Mouse (Mus musculus) hindbrain, embryonic 15.5 days (tissue): ENCODE results near the gene Cysrt1. TPM values are rescaled to one million over a fixed set of nuclear protein-coding genes. Genes with fewer than 3 reads are reported as not detected.

Source experiments
- ATAC-seq: fragments of 200-750 bp; cut with Nextera tagmentation; 2 replicates; pipeline ENCODE4 v1.8.0; 2017; ENCODE audit warnings: low read depth, moderate number of reproducible peaks, moderate TSS enrichment; ENCODE audit not compliant: low FRiP score
- H3K27ac ChIP-seq: fragments of 300-500 bp; sonication (generic); replicated peaks from 2 replicates; pipeline ENCODE4 v1.5.1; 2015; ENCODE audit warnings: mild to moderate bottlenecking, inconsistent platforms
- H3K27me3 ChIP-seq: fragments of 300-500 bp; sonication (generic); 2 replicates; pipeline ENCODE4 v1.6.1; 2015; ENCODE audit warnings: control low read depth, inconsistent platforms
- H3K36me3 ChIP-seq: fragments of 300-500 bp; sonication (generic); 2 replicates; pipeline ENCODE4 v1.6.1; 2015; ENCODE audit warnings: control low read depth, inconsistent platforms
- H3K4me1 ChIP-seq: fragments of 300-500 bp; sonication (generic); replicated peaks from 2 replicates; pipeline ENCODE4 v1.6.1; 2015; ENCODE audit warnings: control low read depth, inconsistent platforms
- H3K4me2 ChIP-seq: fragments of 300-500 bp; sonication (generic); 2 replicates; pipeline ENCODE4 v1.6.1; 2015; ENCODE audit warnings: moderate library complexity, mild to moderate bottlenecking, inconsistent platforms
- H3K4me3 ChIP-seq: fragments of 300-500 bp; sonication (generic); 2 replicates; pipeline ENCODE4 v1.5.1; 2015; ENCODE audit warnings: mild to moderate bottlenecking, inconsistent platforms
- H3K9ac ChIP-seq: fragments of 300-500 bp; sonication (generic); 2 replicates; pipeline ENCODE4 v1.6.1; 2015; ENCODE audit warnings: inconsistent platforms
- H3K9me3 ChIP-seq: fragments of 300-500 bp; sonication (generic); 2 replicates; pipeline ENCODE4 v1.6.1; 2016; ENCODE audit warnings: control low read depth, inconsistent platforms
- WGBS: fragments of 180-500 bp; shearing (Covaris S2); methylation state at CpG from one replicate; pipeline ENCODE4 v1.1.7; 2015; 5-methylcytosine and 5-hydroxymethylcytosine counted together
- polyA plus RNA-seq: library from polyadenylated mRNA; unstranded; fragments of >200 nt; fragmentation: Nextera tagmentation; extraction: Ambion mirVana; gene quantifications from 2 replicates; pipeline ENCODE4 v1.2.1, GENCODE M21; 2015

Gene Cysrt1
- 0.23 TPM in 1 of 2 replicates, not detected in the other for polyA plus RNA-seq

- Histone ChIP-seq H3K27ac (peak within 1 kb of the TSS; percentile 72), H3K9ac (peak within 1 kb of the TSS; percentile 81), H3K4me2 (peak within 1 kb of the TSS; percentile 92), H3K9me3 (no peaks in the 10 kb centered on the region), H3K27me3 (peaks cover 4% of the 10 kb centered on the region; the same call in 1 of the 2 replicates), H3K4me1 (peaks cover 37% of the 10 kb centered on the region), H3K4me3 (peak within 1 kb of the TSS; percentile 61), H3K36me3 (no peaks in the 10 kb centered on the region; the same call in 1 of the 2 replicates)
- 0% methylated on average over 40 of the region's 59 CpGs for WGBS
- peak; percentile 65 for ATAC-seq
Observed at GRCm38 (mm10) chr2:25242101-25242506, at the start of gene Cysrt1, which contains the start of gene Rnf208. Gene Cysrt1 (minus strand): TSS chr2:25242452. Gene Rnf208 (plus strand): TSS chr2:25242255.

GRCm38 (mm10) chr2:25291184-25292053 is 49.2 kb upstream of the Cysrt1 start:
- Histone ChIP-seq H3K4me3 (0 out of 2 replicates have a peak overlapping the region, but pooled peaks have one; percentile 16), H3K27me3 (peaks cover 71% of the 10 kb centered on the region), H3K4me2 (peak overlapping the region; percentile 62), H3K9me3 (no peaks in the 10 kb centered on the region), H3K27ac (no peak overlapping the region), H3K36me3 (peaks cover 10% of the 10 kb centered on the region; the same call in 1 of the 2 replicates), H3K4me1 (peaks cover 45% of the 10 kb centered on the region), H3K9ac (0 out of 2 replicates have a peak overlapping the region, but pooled peaks have one; percentile 6)
- 8% methylated on average over 32 of the region's 32 CpGs for WGBS
- no peak for ATAC-seq

DNA sequence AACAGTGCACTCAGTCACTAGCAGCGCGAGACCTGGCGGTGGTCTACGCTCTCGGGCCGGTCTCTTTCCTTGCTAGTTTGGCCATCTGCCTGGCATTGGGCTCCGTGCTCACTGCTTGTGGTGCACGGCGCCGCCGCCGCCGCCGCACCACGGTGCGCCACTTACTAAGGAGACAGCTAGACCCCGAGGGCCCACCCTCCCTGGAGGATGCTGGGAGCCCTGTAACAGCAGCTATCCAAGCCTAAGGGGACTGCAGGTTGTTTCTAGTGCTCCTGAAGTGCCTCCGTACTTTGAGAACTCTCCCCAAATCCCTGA is 48.5 kb upstream of the Cysrt1 start:
- Histone ChIP-seq H3K27ac (peak overlapping the region; percentile 53; the same call in 1 of the 2 replicates), H3K27me3 (peaks cover 67% of the 10 kb centered on the region), H3K9ac (no peak overlapping the region), H3K4me3 (peak overlapping the region; percentile 29), H3K9me3 (no peaks in the 10 kb centered on the region), H3K36me3 (peaks cover 7% of the 10 kb centered on the region; the same call in 1 of the 2 replicates), H3K4me2 (peak overlapping the region; percentile 62), H3K4me1 (peaks cover 45% of the 10 kb centered on the region)
- under 1% methylated on average over 18 of the region's 18 CpGs for WGBS
- ATAC-seq = peak; percentile 10; the same call in 1 of the 2 replicates

DNA sequence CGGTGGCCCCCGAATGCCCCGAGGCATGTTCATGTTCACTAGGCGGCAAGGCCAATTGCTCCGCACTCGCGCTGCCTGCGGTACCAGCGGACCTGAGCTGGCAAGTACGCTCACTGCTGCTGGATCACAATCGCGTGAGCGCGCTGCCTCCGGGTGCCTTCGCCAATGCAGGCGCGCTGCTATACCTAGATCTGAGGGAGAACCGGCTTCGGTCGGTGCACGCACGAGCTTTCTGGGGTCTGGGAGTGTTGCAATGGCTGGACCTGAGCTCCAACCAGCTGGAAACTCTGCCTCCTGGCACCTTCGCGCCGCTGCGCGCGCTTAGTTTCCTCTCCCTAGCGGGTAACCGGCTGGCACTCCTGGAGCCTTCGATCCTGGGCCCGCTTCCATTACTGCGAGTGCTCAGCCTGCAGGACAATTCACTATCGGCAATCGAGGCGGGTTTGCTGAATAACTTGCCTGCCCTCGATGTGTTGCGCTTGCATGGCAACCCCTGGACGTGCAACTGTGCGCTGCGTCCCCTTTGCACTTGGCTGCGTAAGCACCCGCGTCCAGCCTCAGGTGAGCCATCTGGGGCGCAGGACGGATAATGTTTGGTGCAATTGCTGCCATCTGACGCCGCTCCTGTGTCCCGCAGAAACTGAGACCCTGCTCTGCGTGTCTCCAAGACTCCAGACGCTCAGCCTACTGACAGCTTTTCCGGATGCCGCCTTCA is 48.0 kb upstream of the Cysrt1 start:
- Histone ChIP-seq H3K27ac (peak overlapping the region; percentile 53), H3K4me1 (peaks cover 45% of the 10 kb centered on the region), H3K27me3 (peaks cover 67% of the 10 kb centered on the region), H3K9ac (peak overlapping the region; percentile 25), H3K4me3 (peak overlapping the region; percentile 29), H3K36me3 (peaks cover 11% of the 10 kb centered on the region; the same call in 1 of the 2 replicates), H3K9me3 (no peaks in the 10 kb centered on the region), H3K4me2 (peak overlapping the region; percentile 62)
- peak; percentile 17 for ATAC-seq
- WGBS = 2% methylated on average over 54 of the region's 54 CpGs

DNA sequence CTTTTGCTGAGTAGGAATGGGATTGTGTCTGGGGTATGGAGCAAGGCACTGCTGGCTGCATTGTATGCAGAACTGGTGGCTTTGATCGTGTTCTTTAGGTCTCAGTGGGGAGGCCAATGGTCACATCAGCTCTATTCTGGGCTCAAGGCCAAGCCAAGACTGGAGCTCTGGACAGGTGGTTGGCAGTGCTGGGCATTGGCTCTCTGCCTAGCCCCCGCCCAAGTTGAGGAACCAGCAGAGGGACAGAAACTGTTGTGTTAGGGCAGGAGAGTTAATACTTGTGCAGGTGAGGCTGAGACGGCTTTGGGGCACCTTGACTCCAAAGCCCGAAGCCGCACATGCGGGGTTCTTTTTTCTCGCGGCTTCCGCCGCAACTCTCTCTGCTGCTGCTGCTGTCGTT is 47.4 kb upstream of the Cysrt1 start, which contains the start of gene Lrrc26:
Gene Lrrc26 (plus strand): TSS at position 265 of the 400 bp plus-strand sequence.
- H3K4me2 ChIP-seq = peak within 1 kb of the TSS; percentile 62
- peak within 1 kb of the TSS; percentile 25 for H3K9ac ChIP-seq
- peak within 1 kb of the TSS; percentile 29 for H3K4me3 ChIP-seq
- WGBS = 7% methylated on average over 11 of the region's 11 CpGs
- ATAC-seq = no peak
- peaks cover 17% of the 10 kb centered on the region for H3K36me3 ChIP-seq
- H3K4me1 ChIP-seq = peaks cover 45% of the 10 kb centered on the region
- H3K27ac ChIP-seq = peak within 1 kb of the TSS; percentile 53
- H3K27me3 ChIP-seq = peaks cover 64% of the 10 kb centered on the region
- no peaks in the 10 kb centered on the region for H3K9me3 ChIP-seq

DNA sequence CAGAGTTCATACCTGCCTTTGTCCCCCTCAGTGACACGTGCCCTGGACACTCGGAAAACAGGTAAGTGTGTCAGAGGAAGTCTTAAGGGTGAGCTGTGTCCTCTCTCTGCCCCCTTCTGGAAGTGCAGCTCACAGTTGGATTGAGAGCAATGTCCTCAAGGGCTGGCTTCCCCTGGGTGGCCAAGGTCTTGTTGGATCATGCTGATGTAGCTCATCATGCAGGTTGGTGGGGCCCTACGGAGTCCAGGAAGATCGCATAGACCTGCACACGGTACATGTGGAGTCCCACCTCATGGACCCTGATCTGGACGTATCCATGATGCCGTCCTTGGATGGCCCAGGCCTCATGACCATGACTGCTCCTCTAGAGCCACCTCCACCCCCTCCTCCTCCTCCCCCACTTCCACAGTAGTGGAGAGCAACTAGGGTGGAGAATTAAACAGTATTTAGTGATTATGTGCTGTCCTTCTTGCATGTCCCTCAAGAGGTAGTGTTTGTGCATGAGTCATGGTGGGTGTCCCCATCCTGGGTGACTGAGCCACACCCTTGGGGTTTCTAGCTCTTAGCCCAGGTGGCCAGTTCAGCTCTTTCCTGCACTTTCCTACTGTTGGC is 46.6 kb upstream of the Cysrt1 start:
- Histone ChIP-seq H3K27ac (no peak overlapping the region), H3K4me3 (no peak overlapping the region), H3K9ac (no peak overlapping the region), H3K9me3 (no peaks in the 10 kb centered on the region), H3K36me3 (peaks cover 19% of the 10 kb centered on the region), H3K4me1 (peaks cover 45% of the 10 kb centered on the region), H3K4me2 (no peak overlapping the region), H3K27me3 (peaks cover 57% of the 10 kb centered on the region)
- 81% methylated on average over 7 of the region's 7 CpGs for WGBS
- no peak for ATAC-seq

DNA sequence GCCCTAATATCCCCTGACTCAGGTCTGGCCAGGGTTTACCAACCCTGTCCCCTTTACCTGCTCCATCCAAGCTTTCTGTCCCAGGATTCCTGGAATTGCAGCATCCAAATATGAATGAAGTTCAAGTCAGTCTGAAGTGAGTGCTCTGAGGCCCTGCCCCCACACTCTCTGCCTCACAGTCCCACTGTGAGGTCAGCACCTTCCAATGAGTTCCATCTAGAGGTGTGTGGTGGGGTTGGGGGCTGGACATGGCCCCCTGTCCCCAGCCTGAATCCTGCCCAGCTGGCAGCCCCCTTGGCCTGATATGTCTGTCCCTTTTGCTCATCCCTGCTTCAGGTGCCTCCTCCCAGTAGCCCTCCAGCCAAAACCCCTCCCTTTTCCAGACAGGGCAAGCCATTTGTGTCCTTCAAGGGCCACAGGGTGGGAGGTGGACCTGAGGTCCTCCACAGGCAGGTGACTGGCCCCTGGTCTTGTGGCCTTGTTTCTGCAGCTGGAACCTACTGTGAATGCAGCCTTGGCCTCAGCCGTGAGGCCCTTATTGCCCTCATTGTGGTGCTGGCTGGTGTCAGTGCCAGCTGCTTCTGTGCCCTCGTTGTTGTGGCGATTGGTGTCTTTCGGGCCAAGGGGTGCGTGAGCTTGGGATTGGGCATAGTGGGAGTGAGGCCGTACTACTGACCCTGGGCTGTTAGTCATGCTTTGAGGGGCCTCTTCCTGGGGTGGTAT is 45.8 kb upstream of the Cysrt1 start, which contains the start of gene Tmem210:
Gene Tmem210 (plus strand): TSS at position 219 of the 723 bp plus-strand sequence.
- no peak for ATAC-seq
- Histone ChIP-seq H3K36me3 (peaks cover 26% of the 10 kb centered on the region), H3K27ac (no peak within 1 kb of the TSS), H3K27me3 (peaks cover 50% of the 10 kb centered on the region), H3K9me3 (no peaks in the 10 kb centered on the region), H3K4me3 (no peak within 1 kb of the TSS), H3K9ac (no peak within 1 kb of the TSS), H3K4me2 (no peak within 1 kb of the TSS), H3K4me1 (peaks cover 45% of the 10 kb centered on the region)
- 79% methylated on average over 6 of the region's 6 CpGs for WGBS

- Histone ChIP-seq H3K4me3 (no peak overlapping the region), H3K9ac (no peak overlapping the region), H3K4me2 (no peak overlapping the region), H3K9me3 (no peaks in the 10 kb centered on the region), H3K27me3 (peaks cover 39% of the 10 kb centered on the region), H3K4me1 (peaks cover 37% of the 10 kb centered on the region), H3K27ac (no peak overlapping the region), H3K36me3 (peaks cover 36% of the 10 kb centered on the region)
- 57% methylated on average over 7 of the region's 7 CpGs for WGBS
- ATAC-seq = no peak
Observed at GRCm38 (mm10) chr2:25286837-25287636, 44.8 kb upstream of the Cysrt1 start.

DNA sequence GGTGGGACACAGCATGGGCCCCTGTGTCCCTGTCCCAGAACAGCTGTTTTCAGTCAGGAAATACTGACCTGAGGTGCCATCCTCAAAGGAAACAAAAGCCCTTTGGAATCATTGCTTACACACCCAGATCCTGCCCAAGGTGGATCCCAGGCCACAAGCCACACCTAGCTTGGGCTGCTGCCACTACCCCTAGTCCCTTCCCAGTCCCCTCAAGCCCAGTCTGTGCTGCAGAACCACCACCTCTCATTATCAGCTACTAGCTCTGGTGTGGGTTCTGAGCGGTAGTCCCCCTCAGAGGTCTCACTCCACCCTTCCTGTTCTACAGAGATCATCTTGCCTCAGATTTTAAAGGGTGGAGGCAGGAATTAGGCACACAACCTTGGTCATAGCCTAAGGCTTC is 44.1 kb upstream of the Cysrt1 start:
- Histone ChIP-seq H3K9me3 (no peaks in the 10 kb centered on the region), H3K27ac (no peak overlapping the region), H3K9ac (no peak overlapping the region), H3K36me3 (peaks cover 41% of the 10 kb centered on the region), H3K4me1 (peaks cover 30% of the 10 kb centered on the region), H3K4me2 (no peak overlapping the region), H3K27me3 (peaks cover 32% of the 10 kb centered on the region), H3K4me3 (no peak overlapping the region)
- no peak for ATAC-seq
- 95% methylated on average over 1 of the region's 1 CpGs for WGBS

- Histone ChIP-seq H3K27me3 (peaks cover 26% of the 10 kb centered on the region), H3K4me3 (no peak overlapping the region), H3K36me3 (peaks cover 48% of the 10 kb centered on the region), H3K4me1 (peaks cover 22% of the 10 kb centered on the region), H3K4me2 (no peak overlapping the region), H3K27ac (no peak overlapping the region), H3K9ac (no peak overlapping the region), H3K9me3 (no peaks in the 10 kb centered on the region)
- whole genome bisulfite sequencing = 91% methylated on average over 2 of the region's 2 CpGs
- no peak for ATAC-seq
Observed at GRCm38 (mm10) chr2:25285551-25285950, 43.3 kb upstream of the Cysrt1 start.
